Mouse (Mus musculus): Measurements from ENCODE around the gene Ddx6. TPM values are rescaled to one million over a fixed set of nuclear protein-coding genes. Genes with fewer than 3 reads are reported as not detected.
"Not testable (repeated sequence)": the region's sequence is repeated elsewhere in the genome, so short reads cannot be mapped to it uniquely, and the experiment has no call there.

Ddx6 gene
- polyA plus RNA-seq, 1 experiment from 2014 or later, result 16.7 TPM

- not testable (repeated sequence) for ATAC-seq (replicated peaks; ENCODE audit: low FRiP score)
- 48% methylated on average over 1 of the region's 1 CpGs for WGBS
- H3K36me3 ChIP-seq, result peaks cover 98% of the 10 kb centered on the region
Observed at GRCm38 (mm10) chr9:44613081-44613480, 8.4 kb downstream of the Ddx6 start.

GRCm38 (mm10) chr9:44621114-44621513 is 16.4 kb downstream of the Ddx6 start:
- no peaks in the 10 kb centered on the region for H3K9me3 ChIP-seq (replicated peaks)
- H3K4me2 ChIP-seq, result no peak overlapping the region
- peaks cover 91% of the 10 kb centered on the region for H3K36me3 ChIP-seq
- H3K27ac ChIP-seq, result no peak overlapping the region
- H3K4me1 ChIP-seq, result no peaks in the 10 kb centered on the region
- H3K27me3 ChIP-seq, result no peaks in the 10 kb centered on the region
- WGBS, result 76% methylated on average over 3 of the region's 3 CpGs
- H3K4me3 ChIP-seq (replicated peaks), result no peak overlapping the region
- H3K9ac ChIP-seq, result no peak overlapping the region
- ATAC-seq (replicated peaks; ENCODE audit: low FRiP score), result no peak

More at GRCm38 (mm10) chr9:44613081-44613480, 8.4 kb downstream of the Ddx6 start:
- H3K27me3 ChIP-seq; H3K4me3 ChIP-seq (replicated peaks); H3K9me3 ChIP-seq (replicated peaks); H3K9ac ChIP-seq; H3K4me2 ChIP-seq; H3K27ac ChIP-seq: not testable (repeated sequence)
- H3K4me1 ChIP-seq, result peaks cover 12% of the 10 kb centered on the region

GRCm38 (mm10) chr9:44624390-44624789 is 19.7 kb downstream of the Ddx6 start:
- H3K9ac ChIP-seq, result no peak overlapping the region
- no peaks in the 10 kb centered on the region for H3K9me3 ChIP-seq (replicated peaks)
- 75% methylated on average over 5 of the region's 5 CpGs for WGBS
- no peak overlapping the region for H3K4me2 ChIP-seq
- H3K36me3 ChIP-seq, result peaks cover 88% of the 10 kb centered on the region
- no peak for ATAC-seq (replicated peaks; ENCODE audit: low FRiP score)
- no peak overlapping the region for H3K27ac ChIP-seq
- H3K4me1 ChIP-seq, result no peaks in the 10 kb centered on the region
- no peak overlapping the region for H3K4me3 ChIP-seq (replicated peaks)
- no peaks in the 10 kb centered on the region for H3K27me3 ChIP-seq

- Histone ChIP-seq H3K9me3 (replicated peaks) (no peaks in the 10 kb centered on the region), H3K4me1 (no peaks in the 10 kb centered on the region), H3K27ac (no peak overlapping the region), H3K4me2 (no peak overlapping the region), H3K36me3 (peaks cover 90% of the 10 kb centered on the region), H3K4me3 (replicated peaks) (no peak overlapping the region), H3K27me3 (no peaks in the 10 kb centered on the region), H3K9ac (no peak overlapping the region)
- 87% methylated on average over 5 of the region's 5 CpGs for WGBS
- ATAC-seq (replicated peaks; ENCODE audit: low FRiP score), result no peak
Observed at GRCm38 (mm10) chr9:44626268-44626667, 21.6 kb downstream of the Ddx6 start.

GRCm38 (mm10) chr9:44637551-44638169 is 33.0 kb downstream of the Ddx6 start:
- Histone ChIP-seq H3K9me3 (replicated peaks) (no peaks in the 10 kb centered on the region), H3K4me1 (no peaks in the 10 kb centered on the region), H3K27ac (0 out of 2 replicates have a peak overlapping the region, but pooled peaks have one; percentile 13), H3K4me3 (replicated peaks) (no peak overlapping the region), H3K4me2 (no peak overlapping the region), H3K36me3 (peaks cover 73% of the 10 kb centered on the region), H3K27me3 (no peaks in the 10 kb centered on the region), H3K9ac (no peak overlapping the region)
- 76% methylated on average over 15 of the region's 15 CpGs for WGBS
- ATAC-seq (replicated peaks; ENCODE audit: low FRiP score), result no peak

- H3K4me1 ChIP-seq; H3K27me3 ChIP-seq; H3K4me2 ChIP-seq; H3K4me3 ChIP-seq (replicated peaks); H3K27ac ChIP-seq; H3K9me3 ChIP-seq (replicated peaks); H3K9ac ChIP-seq; ATAC-seq (replicated peaks; ENCODE audit: low FRiP score): not testable (repeated sequence)
- 87% methylated on average over 9 of the region's 9 CpGs for WGBS
- H3K36me3 ChIP-seq, result peaks cover 62% of the 10 kb centered on the region
Observed at GRCm38 (mm10) chr9:44638726-44639125, 34.0 kb downstream of the Ddx6 start.

- not testable (repeated sequence) for H3K4me1 ChIP-seq; H3K27ac ChIP-seq; H3K9ac ChIP-seq; H3K27me3 ChIP-seq; H3K4me3 ChIP-seq (replicated peaks); H3K9me3 ChIP-seq (replicated peaks); H3K4me2 ChIP-seq
- 51% methylated on average over 1 of the region's 1 CpGs for WGBS
- H3K36me3 ChIP-seq, result peaks cover 49% of the 10 kb centered on the region
- ATAC-seq (replicated peaks; ENCODE audit: low FRiP score), result peak; percentile 52; the same call in 1 of the 2 replicates
Observed at GRCm38 (mm10) chr9:44640028-44640427, 35.3 kb downstream of the Ddx6 start.

GRCm38 (mm10) chr9:44640646-44641357 is 36.1 kb downstream of the Ddx6 start:
- 91% methylated on average over 3 of the region's 3 CpGs for WGBS

GRCm38 (mm10) chr9:44641616-44642015 is 36.9 kb downstream of the Ddx6 start:
- Histone ChIP-seq H3K4me1 (no peaks in the 10 kb centered on the region), H3K27ac (no peak overlapping the region), H3K27me3 (no peaks in the 10 kb centered on the region), H3K4me2 (no peak overlapping the region), H3K9ac (no peak overlapping the region), H3K36me3 (peaks cover 33% of the 10 kb centered on the region), H3K4me3 (replicated peaks) (no peak overlapping the region), H3K9me3 (replicated peaks) (no peaks in the 10 kb centered on the region)
- no peak for ATAC-seq (replicated peaks; ENCODE audit: low FRiP score)
- WGBS, result 86% methylated on average over 2 of the region's 2 CpGs

More at GRCm38 (mm10) chr9:44640646-44641357, 36.1 kb downstream of the Ddx6 start:
- H3K4me1 ChIP-seq, result no peaks in the 10 kb centered on the region
- H3K27me3 ChIP-seq, result no peaks in the 10 kb centered on the region
- H3K4me2 ChIP-seq, result no peak overlapping the region
- H3K27ac ChIP-seq, result no peak overlapping the region
- no peaks in the 10 kb centered on the region for H3K9me3 ChIP-seq (replicated peaks)
- no peak overlapping the region for H3K4me3 ChIP-seq (replicated peaks)
- no peak overlapping the region for H3K9ac ChIP-seq
- no peak for ATAC-seq (replicated peaks; ENCODE audit: low FRiP score)
- H3K36me3 ChIP-seq, result peaks cover 42% of the 10 kb centered on the region

- Histone ChIP-seq H3K27me3 (no peaks in the 10 kb centered on the region), H3K4me2 (no peak overlapping the region), H3K36me3 (peaks cover 19% of the 10 kb centered on the region), H3K4me3 (replicated peaks) (no peak overlapping the region), H3K9me3 (replicated peaks) (no peaks in the 10 kb centered on the region), H3K27ac (no peak overlapping the region), H3K4me1 (no peaks in the 10 kb centered on the region), H3K9ac (no peak overlapping the region)
- whole genome bisulfite sequencing, result 95% methylated on average over 7 of the region's 7 CpGs
- no peak for ATAC-seq (replicated peaks; ENCODE audit: low FRiP score)
Observed at GRCm38 (mm10) chr9:44643103-44643502, 38.4 kb downstream of the Ddx6 start.

- no peak for ATAC-seq (replicated peaks; ENCODE audit: low FRiP score)
- Histone ChIP-seq H3K36me3 (peaks cover 10% of the 10 kb centered on the region; the same call in 1 of the 2 replicates), H3K4me2 (no peak overlapping the region), H3K27me3 (no peaks in the 10 kb centered on the region), H3K4me1 (no peaks in the 10 kb centered on the region), H3K9ac (no peak overlapping the region), H3K4me3 (replicated peaks) (no peak overlapping the region), H3K27ac (no peak overlapping the region), H3K9me3 (replicated peaks) (no peaks in the 10 kb centered on the region)
- 87% methylated on average over 2 of the region's 2 CpGs for WGBS
Observed at GRCm38 (mm10) chr9:44644186-44644585, 39.5 kb downstream of the Ddx6 start.

- Histone ChIP-seq H3K27me3 (no peaks in the 10 kb centered on the region), H3K4me3 (replicated peaks) (no peak overlapping the region), H3K27ac (no peak overlapping the region), H3K36me3 (peaks cover 6% of the 10 kb centered on the region; the same call in 1 of the 2 replicates), H3K4me2 (no peak overlapping the region), H3K9ac (no peak overlapping the region), H3K9me3 (replicated peaks) (no peaks in the 10 kb centered on the region), H3K4me1 (no peaks in the 10 kb centered on the region)
- ATAC-seq (replicated peaks; ENCODE audit: low FRiP score), result no peak
- 60% methylated on average over 5 of the region's 5 CpGs for WGBS
Observed at GRCm38 (mm10) chr9:44645481-44645880, 40.8 kb downstream of the Ddx6 start.

Measured in kidney, embryonic 15.5 days (tissue).